Mouse (Mus musculus) layer of hippocampus, adult 2 months (tissue): ENCODE results near the gene Dgki. TPM values are rescaled to one million over a fixed set of nuclear protein-coding genes. Genes with fewer than 3 reads are reported as not detected.

Source experiments
- DNase-seq, 2 experiments: peaks; one replicate each; pipeline ENCODE4 v3.0.0; 2022; ENCODE audit warnings: low spot score in 2 of 2
- H3K27ac ChIP-seq: fragments of 200-600 bp; 2 replicates; pipeline ENCODE4 v1.8.1; 2022
- H3K4me3 ChIP-seq: fragments of 200-600 bp; 2 replicates; pipeline ENCODE4 v1.8.1; 2022; ENCODE audit warnings: mild to moderate bottlenecking
- CTCF ChIP-seq: fragments of 200-600 bp; conservative IDR thresholded peaks from 2 replicates; pipeline ENCODE4 v1.8.1; 2022; ENCODE audit warnings: antibody characterized with exemption, mild to moderate bottlenecking, moderate library complexity
- total RNA-seq, 2 experiments: library from RNA; stranded (reverse); gene quantifications; 2 replicates each; pipeline ENCODE4 v1.2.3; 2021

Gene Dgki
- total RNA-seq, 2 experiments from 2014 or later = 88.6 to 89.5 TPM

- no peak for DNase-seq
- H3K4me3 ChIP-seq = no peak overlapping the region
- no peak for TF ChIP-seq CTCF
- H3K27ac ChIP-seq = no peak overlapping the region
These were observed 16.6 kb downstream of the Dgki start for GRCm38 (mm10) chr6:37283336-37283735.

- no peak for TF ChIP-seq CTCF
- H3K4me3 ChIP-seq = no peak overlapping the region
- no peak overlapping the region for H3K27ac ChIP-seq
- no peak for DNase-seq
These were observed 17.3 kb downstream of the Dgki start for GRCm38 (mm10) chr6:37282659-37283058.

GRCm38 (mm10) chr6:37276834-37277715, 22.9 kb downstream of the Dgki start:
- no peak for DNase-seq
- no peak for TF ChIP-seq CTCF
- H3K27ac ChIP-seq = peak overlapping the region; percentile 78
- no peak overlapping the region for H3K4me3 ChIP-seq

GRCm38 (mm10) chr6:37276181-37276580, 23.8 kb downstream of the Dgki start:
- TF ChIP-seq CTCF = no peak
- DNase-seq = no peak
- Histone ChIP-seq H3K27ac (peak overlapping the region; percentile 78), H3K4me3 (no peak overlapping the region)

- Histone ChIP-seq H3K4me3 (no peak overlapping the region), H3K27ac (no peak overlapping the region)
- no peak for TF ChIP-seq CTCF
- DNase-seq = no peak
These were observed 28.9 kb downstream of the Dgki start for GRCm38 (mm10) chr6:37270905-37271591.

GRCm38 (mm10) chr6:37268589-37268988, 31.4 kb downstream of the Dgki start:
- no peak for TF ChIP-seq CTCF
- Histone ChIP-seq H3K4me3 (no peak overlapping the region), H3K27ac (peak overlapping the region; percentile 72)
- DNase-seq = peak in 1 of 2 experiments; percentile 26

GRCm38 (mm10) chr6:37267952-37268351, 32.0 kb downstream of the Dgki start:
- Histone ChIP-seq H3K27ac (peak overlapping the region; percentile 72), H3K4me3 (no peak overlapping the region)
- TF ChIP-seq CTCF = no peak
- no peak for DNase-seq

GRCm38 (mm10) chr6:37262486-37262885, 37.5 kb downstream of the Dgki start:
- no peak for TF ChIP-seq CTCF
- no peak overlapping the region for H3K27ac ChIP-seq
- H3K4me3 ChIP-seq = no peak overlapping the region
- DNase-seq = no peak

GRCm38 (mm10) chr6:37261236-37261852, 38.6 kb downstream of the Dgki start:
- no peak for DNase-seq
- no peak overlapping the region for H3K27ac ChIP-seq
- no peak for TF ChIP-seq CTCF
- no peak overlapping the region for H3K4me3 ChIP-seq

- Histone ChIP-seq H3K27ac (no peak overlapping the region), H3K4me3 (no peak overlapping the region)
- DNase-seq = no peak
- TF ChIP-seq CTCF = no peak
These were observed 41.3 kb downstream of the Dgki start for GRCm38 (mm10) chr6:37258662-37259061.

GRCm38 (mm10) chr6:37254144-37254543, 45.8 kb downstream of the Dgki start:
- no peak for TF ChIP-seq CTCF
- no peak overlapping the region for H3K4me3 ChIP-seq
- H3K27ac ChIP-seq = no peak overlapping the region
- no peak for DNase-seq

GRCm38 (mm10) chr6:37252536-37252935, 47.4 kb downstream of the Dgki start:
- H3K27ac ChIP-seq = no peak overlapping the region
- no peak for DNase-seq
- TF ChIP-seq CTCF = no peak
- H3K4me3 ChIP-seq = no peak overlapping the region

GRCm38 (mm10) chr6:37250671-37251070, 49.3 kb downstream of the Dgki start:
- DNase-seq = no peak
- Histone ChIP-seq H3K27ac (no peak overlapping the region), H3K4me3 (no peak overlapping the region)
- TF ChIP-seq CTCF = no peak

- no peak for TF ChIP-seq CTCF
- Histone ChIP-seq H3K27ac (peak overlapping the region; percentile 52), H3K4me3 (no peak overlapping the region)
- DNase-seq = no peak
These were observed 54.2 kb downstream of the Dgki start for GRCm38 (mm10) chr6:37245757-37246156.
